Mouse (Mus musculus) activated CD4-positive, CD25-positive, alpha-beta regulatory T cell, adult 4 months (primary cell): ENCODE measurements around the gene BC005624. TPM values are rescaled to one million over a fixed set of nuclear protein-coding genes. Genes with fewer than 3 reads are reported as not detected.
"Not testable (repeated sequence)": the region's sequence is repeated elsewhere in the genome, so short reads cannot be mapped to it uniquely, and the experiment has no call there.

Experiments used
- ATAC-seq: one replicate; pipeline ENCODE4 v1.8.0; 2017
- polyA plus RNA-seq, 2 experiments: library from polyadenylated mRNA; unstranded; fragments of 100-300 nt; shearing (Covaris generic); gene quantifications; one replicate each; pipeline ENCODE4 v1.2.1; 2017

BC005624 gene
- polyA plus RNA-seq, 2 experiments from 2014 or later: 74.8 to 81.0 TPM

- peak; percentile 85 for ATAC-seq
Measured at GRCm38 (mm10) chr2:30967352-30968327, 14.4 kb downstream of the BC005624 start, which contains the start of gene Tor1a. Gene Tor1a (minus strand): TSS chr2:30967933.

DNA sequence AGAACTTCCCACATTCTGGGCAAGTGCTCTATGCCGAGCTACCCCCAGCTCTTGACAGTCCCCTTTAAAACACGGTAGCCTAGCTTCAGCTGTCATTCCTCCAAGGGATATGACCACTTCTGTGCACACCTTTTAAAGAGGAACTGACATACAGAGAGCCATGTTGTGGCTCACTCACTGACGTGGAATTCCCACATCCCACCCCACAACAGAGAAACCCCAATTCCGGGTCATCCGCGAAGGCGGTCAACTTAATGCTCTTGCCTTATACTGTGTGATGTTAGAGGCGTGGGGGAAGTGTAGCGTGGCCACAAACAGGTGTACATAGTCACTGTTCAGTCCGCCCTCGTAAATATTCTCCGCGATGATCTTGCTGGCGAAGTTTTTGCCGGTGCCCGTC, 15.2 kb downstream of the BC005624 start:
- peak; percentile 27 for ATAC-seq

DNA sequence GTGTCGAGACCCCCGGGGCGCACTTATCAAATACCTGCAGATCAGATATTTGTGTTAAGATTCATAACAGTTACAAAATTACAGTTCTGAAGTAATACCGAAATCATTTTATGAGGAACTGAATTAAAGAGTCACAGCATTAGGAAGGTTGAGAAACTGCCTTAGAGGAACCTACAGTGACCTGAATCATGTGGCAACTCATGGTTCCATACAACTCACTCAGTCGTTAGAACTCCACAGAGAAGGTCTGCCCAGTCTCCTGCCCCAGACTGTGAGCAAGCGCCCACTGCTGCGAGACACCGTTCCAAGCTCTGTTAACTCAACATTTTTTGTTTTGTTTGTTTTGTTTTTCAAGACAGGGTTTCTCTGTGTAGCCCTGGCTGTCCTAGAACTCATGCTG, 16.4 kb downstream of the BC005624 start:
- ATAC-seq: no peak

GRCm38 (mm10) chr2:30962570-30963254, 19.3 kb downstream of the BC005624 start:
- no peak for ATAC-seq

GRCm38 (mm10) chr2:30959856-30960255, 22.1 kb downstream of the BC005624 start:
- no peak for ATAC-seq

DNA sequence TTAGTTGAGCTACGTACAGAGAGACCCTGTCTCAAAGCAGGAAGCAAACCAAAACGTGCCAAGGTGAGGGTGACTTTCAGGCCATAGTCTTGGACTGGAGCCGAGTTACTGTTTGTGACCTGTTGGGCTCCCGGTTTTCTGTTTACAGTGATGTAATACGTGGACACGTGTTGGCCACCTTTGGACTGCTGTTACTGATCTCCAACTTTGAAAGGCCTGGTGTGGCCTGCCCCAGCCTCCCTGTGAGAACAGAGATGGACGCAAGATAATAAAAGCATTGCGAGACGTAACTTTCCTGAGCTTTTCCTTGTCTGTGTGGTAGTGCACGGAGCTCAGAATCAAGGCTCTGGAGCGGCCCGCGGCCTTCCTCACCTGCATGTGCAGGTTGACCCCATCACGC, 23.3 kb downstream of the BC005624 start:
- ATAC-seq: no peak

GRCm38 (mm10) chr2:30957511-30957910, 24.5 kb downstream of the BC005624 start:
- no peak for ATAC-seq

DNA sequence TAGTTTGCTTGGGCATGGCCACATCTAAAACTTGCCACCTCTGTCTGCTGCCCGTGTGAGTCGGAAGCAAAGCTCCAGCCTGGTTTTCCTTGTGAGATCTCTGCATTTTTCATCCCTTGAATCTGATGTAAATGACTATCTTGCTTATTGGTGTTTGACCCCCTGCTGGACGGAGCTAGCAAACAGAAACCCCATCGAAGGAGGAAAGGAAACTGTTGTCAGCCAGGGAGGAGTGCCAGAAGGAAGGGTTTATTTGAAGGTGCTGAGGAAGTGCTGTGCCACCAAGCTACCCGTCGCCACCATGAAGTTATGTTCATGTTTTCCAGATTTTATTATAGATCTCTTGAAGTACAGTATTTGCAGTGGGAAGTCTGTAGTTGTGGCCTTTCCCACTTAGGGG, 27.2 kb downstream of the BC005624 start:
- ATAC-seq: no peak

DNA sequence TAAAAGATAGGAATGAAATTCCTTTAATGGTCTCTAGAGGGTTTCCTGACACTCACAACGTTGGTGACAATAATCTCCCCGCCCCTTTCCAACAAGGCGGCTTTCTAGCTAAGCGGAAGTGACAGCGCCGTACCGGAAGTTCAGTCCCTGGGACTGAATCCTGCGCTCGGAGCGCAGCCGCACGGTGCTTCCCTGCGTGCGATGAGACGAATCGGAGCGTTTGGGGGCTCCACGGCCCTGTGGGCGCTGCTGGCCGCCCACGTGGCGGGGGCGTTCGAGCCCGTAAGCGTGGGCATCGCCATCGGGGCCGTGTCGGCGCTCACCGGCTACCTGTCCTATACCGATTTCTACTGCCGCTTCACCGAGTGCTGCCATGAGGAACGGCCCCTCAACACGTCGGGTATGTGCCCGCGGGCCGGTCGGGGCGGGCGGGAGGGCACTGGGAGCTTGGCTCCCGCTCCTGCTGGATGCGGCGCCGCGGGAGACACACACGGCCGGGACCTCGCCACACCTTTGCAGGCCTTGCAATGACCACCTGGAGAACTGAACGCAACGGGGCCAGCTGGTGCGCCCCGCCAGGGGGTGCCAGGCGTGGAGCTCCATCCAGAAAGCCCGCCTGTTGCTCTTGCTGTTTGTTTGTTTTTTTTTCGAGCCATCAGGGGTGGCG, 29.0 kb downstream of the BC005624 start, which contains the start of gene Tor1b:
TSS of gene Tor1b (plus strand) at position 136 of the 667 bp plus-strand sequence.
- ATAC-seq: peak; percentile 97

- no peak for ATAC-seq
Measured at GRCm38 (mm10) chr2:30952457-30952823, 29.6 kb downstream of the BC005624 start.

- peak; percentile 95 for ATAC-seq
Measured at GRCm38 (mm10) chr2:30942603-30943011, 39.4 kb downstream of the BC005624 start.

DNA sequence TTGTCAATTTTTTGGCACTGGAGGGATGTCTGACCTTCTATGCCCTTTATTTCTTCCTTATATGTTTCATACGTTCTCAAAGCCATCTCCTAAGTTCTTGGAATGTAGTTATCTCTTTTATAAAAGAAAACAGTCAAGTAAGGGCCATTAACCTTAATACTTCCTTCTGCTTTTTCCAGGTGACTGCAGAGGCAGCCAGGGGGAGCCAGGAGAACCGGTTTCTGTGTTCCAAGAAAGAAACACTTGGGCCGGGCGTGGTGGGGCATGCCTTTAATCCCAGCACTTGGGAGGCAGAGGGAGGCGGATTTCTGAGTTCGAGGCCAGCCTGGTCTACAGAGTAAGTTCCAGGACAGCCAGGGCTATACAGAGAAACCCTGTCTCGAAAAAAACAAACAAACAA, 39.9 kb downstream of the BC005624 start:
- not testable (repeated sequence) for ATAC-seq

DNA sequence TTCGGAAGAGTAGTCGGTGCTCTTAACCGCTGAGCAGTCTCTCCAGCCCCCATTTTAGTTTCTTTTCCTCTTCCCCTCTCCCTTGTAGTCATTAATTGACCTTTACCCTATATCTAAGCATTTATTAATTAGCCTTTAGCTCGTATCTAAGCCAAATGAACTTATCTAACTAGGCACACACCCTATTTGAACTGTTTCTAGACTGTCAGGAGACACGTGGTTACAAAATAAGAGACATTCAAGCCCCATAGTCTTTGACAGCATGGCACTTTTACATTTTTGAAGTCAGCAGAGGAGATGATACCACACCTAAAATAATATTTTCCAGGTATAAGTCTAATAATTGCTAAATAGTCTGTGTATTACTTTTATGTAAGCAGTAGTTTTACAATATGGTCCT, 40.4 kb downstream of the BC005624 start:
- no peak for ATAC-seq

GRCm38 (mm10) chr2:30938574-30938991, 43.4 kb downstream of the BC005624 start:
- ATAC-seq: no peak

- no peak for ATAC-seq
Measured at GRCm38 (mm10) chr2:30937731-30938130, 44.3 kb downstream of the BC005624 start.

DNA sequence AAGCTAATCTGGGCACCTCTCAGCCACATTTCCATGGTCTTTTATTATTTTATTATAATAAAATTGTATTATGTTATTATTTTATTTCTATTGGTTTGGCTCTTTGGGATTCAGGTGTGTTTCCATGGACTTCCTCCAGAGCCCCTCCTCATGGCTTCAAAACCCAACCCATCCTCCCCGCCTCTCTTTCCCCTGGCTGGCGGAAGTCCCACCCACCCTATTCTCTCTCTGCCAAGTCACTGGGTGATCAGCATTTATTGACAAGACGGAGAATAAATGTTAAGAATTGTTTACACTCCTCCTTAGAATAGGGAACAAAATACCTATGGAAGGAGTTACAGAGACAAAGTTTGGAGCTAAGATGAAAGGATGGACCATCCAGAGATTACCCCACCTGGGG, 45.2 kb downstream of the BC005624 start:
- ATAC-seq: no peak

DNA sequence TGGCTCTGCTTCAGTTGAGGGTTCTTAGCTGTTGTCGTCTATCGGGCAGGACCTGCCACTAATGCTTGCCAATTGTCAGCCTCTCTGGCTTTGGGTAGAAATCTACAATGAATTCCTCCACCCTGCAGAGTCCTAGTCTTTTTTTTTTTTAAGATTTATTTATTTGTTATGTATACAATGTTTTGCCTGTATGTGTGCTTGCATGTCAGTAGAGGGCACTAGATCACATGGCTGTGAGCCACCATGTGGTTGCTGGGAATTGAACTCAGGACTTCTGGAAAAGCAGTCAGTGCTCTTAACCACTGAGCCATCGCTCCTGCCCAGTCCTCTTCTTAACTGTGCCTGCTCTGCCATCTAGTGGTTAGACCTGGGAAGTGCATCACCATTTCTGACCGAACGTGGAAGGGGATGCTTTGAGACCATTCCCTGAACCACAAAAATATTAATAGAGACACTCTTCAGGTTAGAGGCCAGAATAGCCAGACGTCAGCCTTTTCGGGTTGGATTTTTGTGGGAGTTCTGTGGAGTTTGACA, 48.0 kb downstream of the BC005624 start:
- peak; percentile 40 for ATAC-seq

DNA sequence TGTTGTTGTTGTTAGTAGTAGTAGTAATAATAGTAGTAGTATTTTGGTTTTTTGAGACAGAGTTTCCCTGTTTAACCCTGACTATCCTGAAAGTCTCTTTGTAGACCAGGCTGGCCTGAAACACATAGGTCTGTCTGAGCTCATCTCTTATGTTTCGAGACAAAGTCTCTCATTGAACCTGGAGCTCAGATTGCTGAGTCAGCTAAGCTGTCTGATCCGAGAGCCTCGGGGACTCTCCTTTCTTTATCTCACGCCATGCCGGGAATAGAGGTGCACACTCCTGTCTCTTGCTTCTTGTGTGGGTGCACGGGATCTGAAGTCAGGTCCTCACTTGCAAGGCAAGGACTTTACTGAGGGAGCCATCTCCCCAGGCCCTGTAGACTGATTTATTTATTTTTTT, 49.0 kb downstream of the BC005624 start:
- ATAC-seq: no peak

- no peak for ATAC-seq
Measured at GRCm38 (mm10) chr2:30931922-30932321, 50.1 kb downstream of the BC005624 start.

DNA sequence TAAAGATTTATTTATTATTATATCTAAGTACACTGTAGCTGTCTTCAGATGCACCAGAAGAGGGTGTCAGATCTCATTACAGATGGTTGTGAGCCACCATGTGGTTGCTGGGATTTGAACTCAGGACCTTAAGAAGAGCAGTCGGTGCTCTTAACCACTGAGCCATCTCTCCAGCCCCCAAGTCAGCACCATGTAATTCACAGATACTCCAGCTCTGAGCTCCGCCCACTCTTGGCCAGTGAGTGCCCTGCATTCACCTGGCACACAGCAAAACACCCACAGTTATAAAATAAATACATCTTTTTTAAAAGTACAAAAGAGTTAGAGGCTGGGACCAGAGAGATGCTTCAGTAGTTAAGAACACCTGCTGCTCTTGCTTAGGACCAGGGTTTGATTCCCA, 51.2 kb downstream of the BC005624 start:
- ATAC-seq: not testable (repeated sequence)

DNA sequence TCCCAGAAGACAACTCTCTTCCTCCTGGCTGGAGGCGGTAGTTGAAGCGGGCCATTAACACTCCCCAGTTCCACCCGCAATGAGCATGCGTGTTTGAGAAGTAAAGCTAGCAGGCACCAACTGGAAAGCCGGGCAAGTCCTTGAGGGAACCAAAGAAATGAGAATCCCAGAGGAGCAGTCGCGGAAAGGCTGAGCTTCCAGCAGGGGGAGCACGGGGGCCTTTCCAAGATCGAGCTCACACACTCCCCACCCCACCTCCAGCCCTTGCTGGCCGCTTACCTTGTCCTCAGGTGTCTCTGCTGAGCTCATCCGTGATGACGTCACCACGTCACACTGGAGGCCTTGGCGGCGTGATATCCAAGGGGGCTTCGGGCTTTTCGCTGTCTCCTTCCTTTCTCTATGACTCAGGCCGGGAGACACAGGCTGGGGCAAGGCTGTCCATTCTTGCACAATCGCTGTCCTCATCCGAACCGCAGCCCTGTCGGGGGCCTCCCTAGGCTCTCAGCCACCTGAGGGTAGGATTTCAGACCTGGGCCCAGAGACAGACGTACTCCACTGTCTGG, 52.4 kb downstream of the BC005624 start, which contains the start of gene Ptges:
TSS of gene Ptges (minus strand) at position 381 of the 563 bp plus-strand sequence.
- no peak for ATAC-seq

DNA sequence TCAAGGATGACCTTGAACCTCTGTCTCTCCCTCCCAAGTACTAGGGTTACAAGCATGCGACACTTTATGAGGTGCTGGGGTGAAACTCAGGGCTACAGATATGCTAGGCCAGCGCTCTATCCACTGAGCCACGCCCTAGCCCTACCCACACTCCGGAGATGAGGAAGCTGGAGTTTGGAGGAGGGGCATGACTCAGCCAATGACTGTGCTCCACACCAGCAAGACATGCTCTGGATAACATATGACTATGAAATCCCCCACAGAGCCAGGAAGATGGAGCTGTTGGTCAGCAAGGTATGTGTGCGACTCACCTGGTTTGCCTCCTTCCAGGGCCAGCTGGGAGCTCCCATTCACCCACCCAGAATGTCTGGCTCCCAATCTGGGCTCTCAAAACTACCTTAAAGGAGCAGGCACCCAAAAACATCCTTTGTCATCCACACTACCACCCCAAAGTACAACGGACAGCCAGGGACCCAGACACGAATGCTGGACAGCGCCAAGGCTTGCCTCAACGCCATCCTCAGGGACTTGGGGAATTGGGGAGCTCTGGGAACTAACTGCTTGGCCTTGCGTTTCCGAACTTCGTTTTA, 53.0 kb downstream of the BC005624 start:
- no peak for ATAC-seq
